Mouse (Mus musculus) kidney, adult 18-20 months (tissue): Measurements from ENCODE around the gene Fam160a2.
"Not testable (repeated sequence)": the region's sequence is repeated elsewhere in the genome, so short reads cannot be mapped to it uniquely, and the experiment has no call there.

Source experiments
- DNase-seq: peaks from one replicate; pipeline ENCODE4 v3.0.0; 2021

Gene Fam160a2

GRCm38 (mm10) chr7:105390236-105390635 is 9.6 kb downstream of the Fam160a2 start:
- DNase-seq: no peak

GRCm38 (mm10) chr7:105387696-105388095 is 12.2 kb downstream of the Fam160a2 start:
- DNase-seq: no peak

- no peak for DNase-seq
Observed at GRCm38 (mm10) chr7:105380329-105380728, 19.5 kb downstream of the Fam160a2 start.

- no peak for DNase-seq
Observed at GRCm38 (mm10) chr7:105374866-105375265, 25.0 kb downstream of the Fam160a2 start, which contains the start of gene Gm5901. Gm5901 (plus strand) TSS chr7:105375038.

GRCm38 (mm10) chr7:105373976-105374375 is 25.9 kb downstream of the Fam160a2 start:
- DNase-seq: no peak

- DNase-seq: no peak
Observed at GRCm38 (mm10) chr7:105373509-105373908, 26.3 kb downstream of the Fam160a2 start.

- DNase-seq: no peak
Observed at GRCm38 (mm10) chr7:105372912-105373311, 26.9 kb downstream of the Fam160a2 start.

- no peak for DNase-seq
Observed at GRCm38 (mm10) chr7:105368521-105368920, 31.3 kb downstream of the Fam160a2 start.

GRCm38 (mm10) chr7:105367930-105368329 is 31.9 kb downstream of the Fam160a2 start, which contains the start of gene Olfr692:
Olfr692 (plus strand) TSS chr7:105368230.
- DNase-seq: no peak

GRCm38 (mm10) chr7:105367268-105367667 is 32.6 kb downstream of the Fam160a2 start:
- DNase-seq: no peak

GRCm38 (mm10) chr7:105361713-105362112 is 38.1 kb downstream of the Fam160a2 start:
- DNase-seq: no peak

- DNase-seq: not testable (repeated sequence)
Observed at GRCm38 (mm10) chr7:105356487-105356886, 43.4 kb downstream of the Fam160a2 start.

GRCm38 (mm10) chr7:105356064-105356463 is 43.8 kb downstream of the Fam160a2 start:
- DNase-seq: not testable (repeated sequence)

GRCm38 (mm10) chr7:105342752-105343151 is 57.1 kb downstream of the Fam160a2 start:
- no peak for DNase-seq

GRCm38 (mm10) chr7:105342170-105342569 is 57.7 kb downstream of the Fam160a2 start, which contains the start of gene Olfr691:
Olfr691 (minus strand) TSS chr7:105342270.
- no peak for DNase-seq

GRCm38 (mm10) chr7:105334004-105334403 is 65.8 kb downstream of the Fam160a2 start, which contains the start of gene Olfr690:
Olfr690 (minus strand) TSS chr7:105334104.
- no peak for DNase-seq

- DNase-seq: no peak
Observed at GRCm38 (mm10) chr7:105325302-105325701, 74.6 kb downstream of the Fam160a2 start.
